Mouse (Mus musculus): ENCODE measurements around the gene 4930415O20Rik. TPM values are rescaled to one million over a fixed set of nuclear protein-coding genes. Genes with fewer than 3 reads are reported as not detected.
"Not testable (repeated sequence)": the region's sequence is repeated elsewhere in the genome, so short reads cannot be mapped to it uniquely, and the experiment has no call there.

4930415O20Rik gene
- total RNA-seq, 2 experiments from 2014 or later = 0.87 TPM; not detected in 1

DNA sequence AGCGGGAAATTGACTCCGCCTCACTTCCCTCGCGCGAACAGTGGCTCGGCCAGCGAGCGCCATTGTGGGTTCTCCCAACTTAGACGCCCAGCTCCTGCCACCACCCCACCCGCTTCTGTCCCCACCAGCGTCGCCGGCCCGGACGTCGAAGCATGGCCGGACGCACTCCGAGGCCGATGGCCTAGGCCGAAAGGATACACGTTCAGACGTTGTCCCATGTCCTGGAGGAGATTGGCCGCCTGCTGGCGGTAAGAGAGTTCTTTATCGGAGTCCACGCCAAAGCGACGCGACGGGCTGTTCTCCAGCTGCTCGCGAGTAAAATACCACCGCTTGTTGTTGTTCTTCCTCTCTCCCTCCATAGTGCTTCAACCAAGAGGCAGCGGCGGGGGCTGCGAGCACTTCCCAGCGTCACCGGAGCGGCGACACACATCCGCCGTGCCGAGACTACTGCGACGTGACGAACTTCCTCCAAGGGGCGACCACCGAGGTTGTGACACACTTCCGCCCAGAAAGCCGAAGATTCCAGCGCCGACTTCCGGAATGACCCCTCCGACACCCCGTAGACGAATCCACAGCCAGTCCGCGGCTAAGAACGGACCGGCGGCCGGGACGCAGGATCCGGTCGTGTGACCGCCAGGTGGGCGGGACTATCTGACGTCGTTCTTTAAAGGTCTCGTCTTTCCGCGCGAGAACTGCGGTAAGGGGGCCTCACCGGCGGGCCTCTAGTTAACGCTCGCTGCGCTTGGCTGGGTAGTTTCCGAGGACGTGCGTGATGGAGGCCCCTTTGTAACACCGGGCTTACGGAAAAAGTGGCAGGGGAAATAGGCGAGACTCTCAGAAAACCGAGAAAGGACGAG lies 3.3 kb upstream of the 4930415O20Rik start:
- intact Hi-C loops (cut with DNase I) = loop anchor here (5.0 kb wide), 2 partner anchors 35 to 55 kb away; partner anchors contain the start of gene Kansl2
- peak; percentile 98 to 99 for DNase-seq

DNA sequence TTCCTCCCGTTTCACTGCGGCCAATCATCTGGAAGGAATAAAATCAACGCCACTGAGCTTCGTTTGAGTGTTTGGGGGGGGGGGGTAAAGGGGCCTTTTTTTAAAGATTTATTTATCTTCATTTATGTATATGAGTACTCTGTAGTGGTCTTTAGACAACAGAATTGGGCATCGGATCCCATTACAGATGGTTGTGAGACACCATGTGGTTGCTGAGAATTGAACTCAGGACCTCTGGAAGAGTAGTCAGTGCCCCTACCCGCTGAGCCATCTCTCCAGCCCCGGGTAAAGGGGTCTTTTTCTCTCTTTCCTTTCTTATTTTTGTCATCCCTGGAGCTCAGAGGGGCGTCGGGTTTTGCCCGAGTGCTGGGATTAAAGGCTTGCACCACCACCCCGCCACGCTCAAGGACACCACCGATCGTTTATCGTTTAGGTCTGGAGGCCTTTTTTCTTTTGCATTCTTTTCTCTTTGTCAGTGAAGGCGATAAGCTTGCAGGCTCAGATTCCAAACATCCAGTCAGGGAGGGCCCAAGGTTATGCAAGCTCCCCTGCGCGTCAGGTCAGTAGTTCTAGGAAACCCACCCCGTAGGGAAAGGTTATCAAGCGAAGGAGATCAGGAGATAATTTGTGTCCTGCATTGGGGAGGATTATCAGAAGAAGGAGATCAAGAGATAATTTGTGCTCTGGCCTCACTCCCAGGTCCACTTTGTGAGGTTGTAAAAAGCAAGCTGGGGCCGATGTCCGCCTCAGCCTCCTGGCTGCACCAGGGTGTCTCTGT lies 2.4 kb upstream of the 4930415O20Rik start:
- DNase-seq = no peak
- intact Hi-C loops (cut with DNase I) = loop anchor here (5.0 kb wide), 2 partner anchors 36 to 56 kb away; partner anchors contain the start of gene Kansl2

GRCm38 (mm10) chr15:98569216-98569615 lies 1.6 kb upstream of the 4930415O20Rik start:
- no peak for DNase-seq
- intact Hi-C loops (cut with DNase I) = loop anchor here (5.0 kb wide), 2 partner anchors 37 to 57 kb away; partner anchors contain the start of gene Kansl2

DNA sequence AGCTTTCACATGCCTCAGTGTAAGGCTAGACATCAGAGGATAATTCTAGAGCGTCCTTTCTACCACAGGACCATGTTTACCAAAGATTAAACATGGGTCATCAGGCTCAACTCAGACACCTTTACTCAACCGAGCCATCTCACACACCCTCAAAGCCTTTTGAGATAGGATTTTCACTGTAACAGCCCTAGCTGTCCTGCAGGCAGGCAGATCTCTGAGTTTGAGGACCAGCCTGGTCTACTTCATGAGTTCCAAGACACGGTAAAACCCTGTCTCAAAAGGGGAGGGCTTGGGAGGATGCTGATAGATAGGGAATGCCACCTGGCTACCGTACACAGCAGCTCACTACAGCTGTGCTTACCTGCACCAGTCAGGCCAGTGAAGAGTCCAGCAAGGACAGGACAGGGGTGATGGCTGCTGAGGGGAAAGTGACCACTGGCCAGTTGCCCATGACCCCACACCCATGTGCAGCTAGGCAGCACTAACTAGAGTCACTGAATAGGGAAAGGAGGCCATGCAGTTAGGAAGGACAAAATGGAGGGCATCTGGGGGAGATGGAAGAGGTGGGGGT lies 924 bp upstream of the 4930415O20Rik start:
- no peak for DNase-seq
- intact Hi-C loops (cut with DNase I) = loop anchor here (5.0 kb wide), 2 partner anchors 38 to 58 kb away; partner anchors contain the start of gene Kansl2

GRCm38 (mm10) chr15:98573293-98573692 lies 2.5 kb downstream of the 4930415O20Rik start:
- intact Hi-C loops (cut with DNase I) = no loop called here
- DNase-seq = no peak

DNA sequence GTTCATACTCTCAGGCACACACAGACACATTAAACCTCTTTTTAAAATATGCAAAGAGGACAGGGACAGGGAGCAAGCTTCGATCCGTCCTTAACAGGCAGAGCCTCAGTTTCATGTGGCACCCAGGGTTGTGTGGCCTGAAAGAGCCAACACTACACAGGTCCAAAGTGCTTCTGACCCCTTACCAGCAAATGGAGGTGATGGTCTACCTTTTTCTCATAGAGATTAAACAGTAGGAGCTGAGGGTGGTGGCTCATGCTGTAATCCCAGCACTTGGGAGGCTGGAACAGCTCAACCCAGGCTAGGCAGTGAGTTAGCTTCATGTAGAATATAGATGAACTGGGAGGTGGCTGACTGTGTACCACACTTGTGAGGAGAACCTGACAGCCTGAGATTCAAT lies 8.5 kb downstream of the 4930415O20Rik start:
- DNase-seq = no peak
- intact Hi-C loops (cut with DNase I) = no loop called here

- intact Hi-C loops (cut with DNase I) = loop anchor here (1.0 kb wide), 1 partner anchor 37 kb away; no protein-coding TSS in a partner anchor
Measured at GRCm38 (mm10) chr15:98579795-98580464, 9.1 kb downstream of the 4930415O20Rik start.

DNA sequence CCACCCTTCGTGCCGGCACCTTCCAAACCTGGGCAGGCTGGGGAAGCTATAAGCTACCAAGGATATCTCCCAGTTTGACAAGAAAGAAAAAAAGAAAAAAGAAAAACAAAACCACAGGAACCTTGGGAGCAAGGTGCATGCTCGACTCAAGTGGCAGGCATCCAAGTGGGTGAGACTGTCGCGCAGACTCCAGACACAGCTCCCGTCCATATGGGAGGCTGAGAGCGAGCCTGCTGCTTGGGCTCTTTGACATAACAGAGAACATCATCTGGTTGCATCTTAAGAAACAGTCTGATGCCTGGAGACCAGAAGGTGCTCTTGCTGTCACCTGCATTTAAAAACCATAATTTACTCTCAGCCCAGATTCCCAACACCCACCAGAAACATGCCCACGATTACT lies 11.6 kb downstream of the 4930415O20Rik start:
- intact Hi-C loops (cut with DNase I) = no loop called here
- DNase-seq = no peak

More at GRCm38 (mm10) chr15:98579795-98580464, 9.1 kb downstream of the 4930415O20Rik start:
- DNase-seq = peak; percentile 59 to 67

DNA sequence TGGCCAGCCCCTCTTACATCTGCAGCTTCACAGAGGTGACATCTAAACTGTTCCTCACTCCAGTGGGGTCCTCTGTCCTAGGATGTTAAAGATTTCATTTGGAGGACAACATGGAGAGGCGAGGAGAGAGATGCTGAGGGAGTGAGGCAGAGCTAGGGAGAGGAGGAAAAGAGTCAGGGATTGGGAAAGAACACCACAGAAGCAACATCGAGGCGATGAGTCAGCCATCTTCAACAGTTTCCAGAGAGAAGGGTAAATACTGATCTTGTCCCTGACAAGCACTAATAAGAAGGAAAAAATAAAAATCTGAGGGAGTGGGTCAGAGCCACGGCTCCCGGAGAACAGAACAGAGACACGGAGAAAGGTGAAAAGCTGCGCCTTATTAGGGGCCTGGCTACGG lies 12.2 kb downstream of the 4930415O20Rik start:
- no peak for DNase-seq
- intact Hi-C loops (cut with DNase I) = no loop called here

GRCm38 (mm10) chr15:98585421-98585820 lies 14.6 kb downstream of the 4930415O20Rik start:
- intact Hi-C loops (cut with DNase I) = no loop called here
- no peak for DNase-seq

DNA sequence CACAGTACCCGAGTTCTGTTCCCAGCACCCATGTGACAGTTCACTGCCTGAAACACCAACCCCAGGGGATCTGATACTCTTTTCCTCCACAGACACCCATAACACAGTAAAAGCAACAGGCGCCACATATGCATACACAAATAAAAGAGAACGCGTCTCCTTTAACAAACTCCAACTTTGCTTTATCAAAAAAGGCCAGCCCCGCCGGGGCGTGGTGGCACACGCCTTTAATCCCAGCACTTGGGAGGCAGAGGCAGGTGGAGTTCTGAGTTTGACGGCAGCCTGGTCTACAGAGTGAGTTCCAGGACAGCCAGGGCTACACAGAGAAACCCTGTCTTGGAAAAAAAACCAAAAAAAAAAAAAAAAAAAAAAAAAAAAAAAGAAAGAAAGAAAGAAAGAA lies 15.3 kb downstream of the 4930415O20Rik start:
- intact Hi-C loops (cut with DNase I); DNase-seq: not testable (repeated sequence)

GRCm38 (mm10) chr15:98587751-98588150 lies 16.9 kb downstream of the 4930415O20Rik start:
- DNase-seq = no peak
- intact Hi-C loops (cut with DNase I) = no loop called here

DNA sequence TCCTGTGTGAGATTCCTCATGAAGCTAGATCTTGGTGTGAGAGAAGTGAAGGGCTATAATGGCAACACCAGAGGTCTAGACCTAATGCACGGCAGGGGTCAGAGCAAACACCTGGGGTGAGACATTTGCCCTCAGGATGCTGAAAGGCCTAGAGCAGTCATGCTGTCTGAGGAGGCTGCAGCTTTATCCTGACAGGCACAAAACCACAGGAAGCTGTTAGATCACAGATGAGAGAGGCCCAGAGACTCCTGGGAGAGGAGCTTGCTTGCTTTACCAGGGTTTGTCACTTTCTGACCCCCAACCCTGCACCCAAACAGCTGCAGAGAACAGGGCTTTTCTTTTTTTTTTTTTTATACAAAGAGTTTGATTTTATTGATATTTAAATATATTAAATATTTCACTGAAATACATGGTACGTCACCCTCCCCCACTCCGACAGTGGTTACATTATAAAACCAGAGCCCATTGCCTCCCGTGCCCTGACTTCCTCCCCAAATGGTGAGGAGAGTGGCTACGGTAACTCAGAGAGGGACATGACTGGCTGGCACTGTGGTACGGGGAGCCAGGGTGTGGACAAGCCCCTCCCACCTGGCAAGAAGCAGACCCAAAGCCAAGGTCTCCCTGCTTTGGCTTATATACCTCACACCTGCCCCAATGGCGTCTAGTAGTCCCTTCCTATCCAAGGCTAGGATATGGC lies 19.0 kb downstream of the 4930415O20Rik start:
- intact Hi-C loops (cut with DNase I) = no loop called here
- DNase-seq = no peak

DNA sequence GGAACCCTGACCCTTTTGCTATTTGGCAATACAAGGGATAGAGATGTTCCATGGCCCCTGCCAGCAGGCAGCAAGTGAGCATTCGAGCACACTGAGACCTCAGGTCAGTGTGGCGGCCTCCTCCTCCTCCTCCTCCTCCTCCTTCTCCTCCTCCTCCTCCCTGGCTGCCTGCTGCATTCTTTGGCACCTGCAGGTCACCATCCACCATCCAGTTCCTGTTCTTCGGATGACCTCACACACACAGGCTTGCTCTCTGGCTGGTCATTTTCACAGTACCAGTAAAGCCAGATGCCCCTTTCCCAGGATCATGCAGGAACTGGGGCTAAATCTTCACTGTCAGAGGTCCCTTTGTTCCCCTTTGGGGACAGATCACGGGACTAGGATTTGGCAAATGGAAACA lies 20.6 kb downstream of the 4930415O20Rik start:
- no peak for DNase-seq
- intact Hi-C loops (cut with DNase I) = no loop called here

DNA sequence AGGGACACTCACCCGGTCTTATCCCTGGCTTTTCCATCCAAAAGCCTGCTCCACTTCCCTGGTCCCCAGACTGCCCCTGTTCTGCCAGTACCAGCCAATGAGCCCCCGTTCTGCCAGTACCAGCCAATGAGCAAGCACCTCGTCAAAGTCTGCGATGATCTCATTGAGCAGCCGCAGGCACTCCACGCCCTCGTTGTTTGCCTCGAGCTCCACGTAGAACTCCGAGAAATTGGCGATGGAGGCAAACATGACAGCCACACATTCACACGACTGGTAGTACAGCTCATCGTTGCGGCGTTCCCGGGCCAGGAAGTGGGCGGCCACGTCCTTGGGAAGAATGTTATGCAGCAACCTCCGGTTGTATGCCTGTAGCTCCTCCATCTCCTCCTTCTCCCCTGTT lies 23.4 kb downstream of the 4930415O20Rik start:
- intact Hi-C loops (cut with DNase I) = no loop called here
- DNase-seq = no peak

- DNase-seq = no peak
- intact Hi-C loops (cut with DNase I) = no loop called here
Measured at GRCm38 (mm10) chr15:98595049-98595448, 24.2 kb downstream of the 4930415O20Rik start.

- intact Hi-C loops (cut with DNase I) = no loop called here
- DNase-seq = no peak
Measured at GRCm38 (mm10) chr15:98596609-98597008, 25.8 kb downstream of the 4930415O20Rik start.

- intact Hi-C loops (cut with DNase I) = no loop called here
- DNase-seq = no peak
Measured at GRCm38 (mm10) chr15:98600036-98600709, 29.4 kb downstream of the 4930415O20Rik start.

- intact Hi-C loops (cut with DNase I) = no loop called here
- peak in 1 of 2 experiments; percentile 2 for DNase-seq
Measured at GRCm38 (mm10) chr15:98601832-98602190, 31.0 kb downstream of the 4930415O20Rik start.
